Mouse (Mus musculus) gastrocnemius, adult 2 months (tissue): Measurements from ENCODE around the gene Nubp1. TPM values are rescaled to one million over a fixed set of nuclear protein-coding genes. Genes with fewer than 3 reads are reported as not detected.

Source experiments
- DNase-seq: peaks from one replicate; pipeline ENCODE4 v3.0.0; 2022
- H3K27ac ChIP-seq: fragments of 200-600 bp; 2 replicates; pipeline ENCODE4 v1.8.1; 2022; ENCODE audit warnings: mild to moderate bottlenecking
- H3K4me3 ChIP-seq: fragments of 200-600 bp; 2 replicates; pipeline ENCODE4 v1.8.1; 2022; ENCODE audit warnings: mild to moderate bottlenecking, moderate library complexity
- CTCF ChIP-seq: fragments of 200-600 bp; IDR thresholded peaks from 2 replicates; pipeline ENCODE4 v1.8.1; 2022; ENCODE audit warnings: antibody characterized with exemption, mild to moderate bottlenecking, moderate library complexity
- intact Hi-C: fragments of 180-260 bp; cut with DNase I; formaldehyde crosslinking; loops from one replicate; pipeline ENCODE4 v1.15.1; 2025
- total RNA-seq, 2 experiments: library from RNA; stranded (reverse); gene quantifications; 2 replicates each; pipeline ENCODE4 v1.2.3; 2021

Gene Nubp1
- total RNA-seq, 2 experiments from 2014 or later: 6.2 to 6.3 TPM

DNA sequence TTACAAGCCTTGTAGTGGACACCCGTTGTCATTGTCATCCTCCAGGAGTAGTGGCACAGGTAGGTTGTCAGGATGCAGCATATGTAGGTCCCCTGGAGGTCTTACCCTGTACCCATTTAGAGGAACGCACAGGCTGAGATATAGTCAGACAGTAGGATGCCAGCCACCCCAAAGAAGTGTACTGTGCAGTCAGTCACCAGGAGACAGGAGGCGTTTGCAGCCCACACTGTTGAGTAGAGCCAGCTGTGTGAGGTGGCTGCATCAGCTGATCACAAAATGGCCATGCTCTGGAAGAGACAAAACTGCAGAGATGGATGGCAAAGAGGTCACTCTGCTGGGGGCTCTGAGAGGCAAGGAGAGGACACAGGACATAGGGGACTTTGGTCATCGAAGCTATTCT lies 20.6 kb downstream of the Nubp1 start:
- Histone ChIP-seq H3K4me3 (no peak overlapping the region), H3K27ac (no peak overlapping the region)
- intact Hi-C loops: no loop called here
- DNase-seq: no peak
- no peak for TF ChIP-seq CTCF

DNA sequence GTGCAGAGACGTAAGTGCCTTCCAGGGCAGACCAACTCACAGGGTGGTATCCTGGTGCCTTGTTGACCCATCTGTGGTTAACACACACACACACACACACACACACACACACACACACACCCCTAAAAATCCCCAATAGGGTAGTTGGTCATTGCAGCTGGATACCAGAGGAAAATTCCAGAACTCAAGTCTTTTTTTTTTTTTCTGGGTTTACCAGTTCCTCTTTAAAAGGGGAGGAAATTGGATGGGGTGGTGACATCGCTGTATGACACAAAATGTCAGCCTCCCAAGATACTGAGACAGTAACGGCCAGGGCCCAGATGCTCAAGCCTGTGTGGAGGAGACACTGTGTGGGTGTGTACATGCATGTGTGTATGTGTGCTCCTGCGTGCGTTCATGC lies 21.6 kb downstream of the Nubp1 start:
- no peak for DNase-seq
- no peak overlapping the region for H3K4me3 ChIP-seq
- TF ChIP-seq CTCF: no peak
- intact Hi-C loops: no loop called here
- H3K27ac ChIP-seq: no peak overlapping the region

DNA sequence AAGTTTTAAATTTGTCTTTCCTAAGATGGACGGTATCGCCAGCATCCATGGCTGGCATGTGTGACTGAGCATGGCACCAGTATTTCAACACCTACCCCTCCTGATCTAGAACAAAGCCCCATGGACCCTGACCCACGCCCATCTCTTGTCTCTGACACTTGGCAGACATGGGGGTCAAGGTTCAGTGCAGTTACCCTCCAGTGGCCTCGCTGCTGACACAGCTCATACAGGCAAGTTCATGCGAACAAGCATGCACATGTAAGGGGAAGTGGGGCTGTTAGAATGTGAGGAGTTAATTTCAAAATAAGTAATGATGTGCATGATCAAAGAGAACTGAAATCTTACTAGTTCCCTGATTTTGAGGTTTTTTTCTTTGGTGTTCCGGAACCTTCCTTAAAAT lies 24.4 kb downstream of the Nubp1 start:
- Histone ChIP-seq H3K27ac (no peak overlapping the region), H3K4me3 (no peak overlapping the region)
- no peak for TF ChIP-seq CTCF
- DNase-seq: no peak
- intact Hi-C loops: no loop called here

DNA sequence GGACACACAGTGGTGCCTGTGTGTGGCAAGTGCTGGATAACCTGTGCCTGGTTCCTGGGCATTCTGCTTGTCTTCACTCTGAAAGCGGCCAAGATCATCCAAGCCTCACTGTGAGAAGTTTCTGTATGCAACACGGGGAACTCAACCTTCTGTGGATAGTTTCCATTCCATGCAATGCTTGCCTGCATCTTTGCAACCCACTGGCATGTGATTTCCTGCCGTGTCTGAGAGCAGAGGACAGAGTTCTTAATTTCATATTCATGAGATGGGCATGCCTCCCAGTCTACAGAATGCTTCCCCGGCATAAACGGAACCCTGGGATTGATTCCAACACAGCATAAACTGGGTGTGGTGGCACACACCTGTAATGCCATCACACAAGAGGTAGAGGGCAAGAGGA lies 26.3 kb downstream of the Nubp1 start:
- TF ChIP-seq CTCF: no peak
- intact Hi-C loops: no loop called here
- Histone ChIP-seq H3K27ac (no peak overlapping the region), H3K4me3 (no peak overlapping the region)
- no peak for DNase-seq

DNA sequence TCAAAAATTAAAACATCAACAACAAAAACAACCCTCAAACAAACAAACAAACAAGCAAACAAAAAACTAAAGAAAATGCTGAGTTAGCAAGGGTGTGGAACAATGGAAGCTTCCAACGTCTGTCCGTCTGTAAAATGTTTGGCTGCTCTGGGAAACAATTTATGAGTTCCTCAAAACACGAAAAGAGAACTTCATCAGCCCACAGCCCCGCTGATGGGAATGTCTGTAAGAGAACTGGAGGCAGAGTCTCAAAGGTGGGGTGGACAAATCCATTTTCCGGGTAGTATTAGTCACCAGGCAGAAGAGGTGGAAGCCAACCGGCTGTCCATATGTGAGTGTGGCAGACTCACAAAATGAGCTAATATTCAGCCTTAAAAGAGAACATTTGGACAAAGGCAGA lies 29.6 kb downstream of the Nubp1 start:
- intact Hi-C loops: no loop called here
- H3K4me3 ChIP-seq: no peak overlapping the region
- no peak for TF ChIP-seq CTCF
- DNase-seq: no peak
- H3K27ac ChIP-seq: no peak overlapping the region

DNA sequence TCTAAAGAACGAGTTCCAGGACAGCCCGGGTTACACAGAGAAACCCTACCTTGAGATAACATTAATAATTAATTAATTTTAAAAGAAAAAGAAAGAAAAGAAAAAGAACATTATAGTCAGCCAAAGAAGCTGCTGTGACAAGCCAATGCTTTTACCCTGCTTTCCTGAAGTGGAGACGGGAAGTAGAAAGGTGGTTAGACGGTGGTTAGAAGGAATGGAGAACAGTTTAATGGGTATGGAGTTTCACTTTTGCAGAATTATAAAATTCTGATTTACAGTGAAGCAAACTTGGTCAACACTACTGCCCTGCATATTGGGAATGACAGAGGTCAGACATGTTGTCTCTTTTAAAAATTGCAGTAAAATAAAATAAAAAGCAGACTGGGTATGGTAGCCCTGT lies 30.0 kb downstream of the Nubp1 start:
- TF ChIP-seq CTCF: no peak
- no peak for DNase-seq
- Histone ChIP-seq H3K4me3 (no peak overlapping the region), H3K27ac (no peak overlapping the region)
- intact Hi-C loops: no loop called here

DNA sequence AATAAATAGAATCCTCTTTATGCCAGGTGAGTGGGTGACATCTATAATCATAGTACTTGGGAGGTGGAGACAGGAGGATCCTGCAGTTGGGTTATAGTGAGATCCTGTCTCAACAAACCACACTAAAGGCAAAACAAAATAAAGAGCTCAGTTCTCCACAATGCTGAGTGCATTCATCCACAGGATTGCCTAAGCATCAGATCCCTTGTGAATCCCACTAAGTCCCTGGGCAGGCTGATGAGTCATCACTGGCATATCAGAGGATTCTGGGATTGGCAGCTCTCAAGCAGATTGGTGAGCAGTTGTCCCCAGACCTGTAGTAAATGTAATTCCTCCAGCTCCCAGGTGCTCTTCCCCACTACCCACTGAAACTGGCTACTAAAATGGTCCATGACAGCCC lies 32.0 kb downstream of the Nubp1 start:
- TF ChIP-seq CTCF: no peak
- Histone ChIP-seq H3K27ac (no peak overlapping the region), H3K4me3 (no peak overlapping the region)
- DNase-seq: no peak
- intact Hi-C loops: no loop called here

DNA sequence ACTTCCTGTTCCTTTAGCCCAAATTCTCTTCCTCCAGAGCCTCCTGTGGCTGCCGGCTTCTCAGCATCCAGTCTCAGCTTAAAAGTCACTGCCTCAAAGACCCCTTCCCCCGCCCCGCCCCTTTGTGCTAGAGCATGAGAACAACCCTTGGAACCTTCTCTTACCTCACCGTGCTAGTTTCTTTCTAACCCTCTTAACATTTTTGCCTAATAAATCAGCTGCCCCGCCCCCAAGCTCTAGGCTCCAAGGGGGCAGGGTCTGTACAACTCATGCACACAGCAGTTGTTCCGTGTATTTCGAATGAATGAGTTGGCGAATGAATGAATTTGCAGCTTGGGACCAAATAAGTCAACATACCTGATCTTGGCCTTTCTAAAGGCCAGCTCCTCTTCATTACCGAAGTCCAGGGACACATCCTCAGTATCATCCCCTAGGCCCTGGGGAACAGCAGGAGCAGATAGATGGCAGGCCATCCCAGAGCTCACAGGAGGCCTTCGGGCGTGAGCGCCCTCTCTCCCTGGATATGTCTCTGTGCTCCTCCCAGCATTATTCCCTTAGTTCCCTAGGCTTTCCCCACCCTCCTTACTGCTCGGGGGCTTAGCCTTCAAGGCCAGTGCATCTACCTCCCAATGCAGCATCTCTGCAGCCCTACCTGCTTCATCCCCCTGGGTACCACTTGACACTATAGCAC lies 35.0 kb downstream of the Nubp1 start:
- no peak for TF ChIP-seq CTCF
- Histone ChIP-seq H3K27ac (no peak overlapping the region), H3K4me3 (peak overlapping the region; percentile 57)
- intact Hi-C loops: no loop called here
- DNase-seq: no peak

DNA sequence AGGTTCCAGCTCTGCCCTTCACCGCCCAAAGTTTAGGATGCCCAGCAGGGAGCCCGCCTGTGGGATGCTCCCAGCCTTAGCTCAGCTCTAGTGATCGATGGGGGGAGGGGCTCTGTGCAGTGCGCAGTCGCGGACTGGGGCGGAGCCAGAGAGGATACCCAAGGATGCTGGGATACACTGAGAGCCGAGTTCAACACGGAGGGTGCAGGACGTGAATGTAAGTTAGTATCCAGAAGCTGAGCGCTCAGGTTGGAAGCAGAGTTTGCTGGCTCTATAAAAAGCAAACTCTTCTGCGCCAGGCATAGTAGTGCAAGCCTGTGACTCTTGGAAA lies 35.5 kb downstream of the Nubp1 start, which contains the start of gene Tvp23a:
Gene Tvp23a, minus strand, starts transcription at position 99 of the 331 bp plus-strand sequence.
- DNase-seq: peak; percentile 76
- TF ChIP-seq CTCF: no peak
- Histone ChIP-seq H3K4me3 (peak within 1 kb of the TSS; percentile 57), H3K27ac (no peak within 1 kb of the TSS; the same call in 1 of the 2 replicates)
- intact Hi-C loops: no loop called here

DNA sequence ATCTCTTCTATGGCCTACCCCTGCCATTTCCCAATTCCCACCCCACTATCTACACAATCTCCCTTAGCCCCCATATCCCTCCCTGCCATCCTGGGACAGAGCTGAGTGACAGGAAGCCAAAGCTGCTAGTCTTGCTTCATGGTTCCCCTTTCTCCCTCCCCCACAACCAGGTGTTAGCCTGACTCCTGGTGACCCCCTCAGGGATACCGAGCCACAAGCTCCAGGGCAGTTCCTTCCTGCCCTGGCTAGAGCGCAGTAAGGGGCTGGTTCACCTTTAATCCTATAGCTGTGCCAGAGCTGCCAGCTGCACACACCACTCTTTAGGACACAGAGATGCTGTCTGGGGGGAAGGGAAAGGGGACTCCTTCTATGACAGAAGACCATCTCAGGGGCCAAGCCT lies 36.0 kb downstream of the Nubp1 start:
- Histone ChIP-seq H3K27ac (no peak overlapping the region; the same call in 1 of the 2 replicates), H3K4me3 (peak overlapping the region; percentile 57)
- intact Hi-C loops: no loop called here
- DNase-seq: no peak
- TF ChIP-seq CTCF: no peak

- intact Hi-C loops: no loop called here
- Histone ChIP-seq H3K4me3 (no peak overlapping the region), H3K27ac (no peak overlapping the region)
- TF ChIP-seq CTCF: no peak
- DNase-seq: no peak
Observed at GRCm38 (mm10) chr16:10448931-10449330, 37.2 kb downstream of the Nubp1 start.

GRCm38 (mm10) chr16:10451906-10452305 lies 40.2 kb downstream of the Nubp1 start:
- H3K27ac ChIP-seq: no peak overlapping the region
- DNase-seq: no peak
- intact Hi-C loops: no loop called here
- no peak overlapping the region for H3K4me3 ChIP-seq
- TF ChIP-seq CTCF: no peak

- Histone ChIP-seq H3K27ac (no peak overlapping the region), H3K4me3 (no peak overlapping the region)
- intact Hi-C loops: no loop called here
- no peak for TF ChIP-seq CTCF
- DNase-seq: peak; percentile 72
Observed at GRCm38 (mm10) chr16:10452445-10452896, 40.7 kb downstream of the Nubp1 start.

DNA sequence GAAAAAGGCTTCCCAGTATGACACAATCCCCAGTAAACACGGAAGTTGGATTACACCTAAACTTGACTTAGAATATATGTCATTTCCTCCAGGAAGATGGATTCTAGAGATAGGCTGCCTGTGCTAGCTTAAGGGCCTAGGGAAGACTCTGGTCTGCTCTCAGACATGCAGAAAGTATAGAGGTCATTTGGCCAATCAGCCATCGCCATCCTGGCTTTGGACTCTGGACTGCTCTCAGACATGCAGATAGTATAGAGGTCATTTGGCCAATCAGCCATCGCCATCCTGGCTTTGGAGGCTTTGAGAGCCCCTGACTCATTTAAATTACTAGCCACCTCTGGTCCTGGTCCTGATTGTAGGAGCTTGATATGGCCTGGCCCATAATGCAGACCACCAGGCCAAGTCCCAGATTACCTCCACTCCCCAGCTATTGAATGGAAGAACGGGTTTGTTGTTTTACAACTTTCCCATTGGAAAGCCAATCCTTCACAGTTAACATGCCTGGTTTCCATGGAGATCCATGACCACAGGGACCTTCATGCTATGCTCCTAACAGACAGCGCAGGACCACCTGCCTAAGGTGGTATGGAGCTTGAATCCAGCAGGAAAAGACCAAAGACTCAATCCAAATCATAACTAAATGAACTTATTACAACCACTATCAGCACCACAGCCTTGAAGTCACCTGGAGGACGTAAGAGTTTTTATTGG lies 42.3 kb downstream of the Nubp1 start:
- TF ChIP-seq CTCF: no peak
- no peak overlapping the region for H3K27ac ChIP-seq
- intact Hi-C loops: no loop called here
- DNase-seq: no peak
- H3K4me3 ChIP-seq: no peak overlapping the region
